Mouse (Mus musculus) cerebellum, postnatal 10 days (tissue): ENCODE data around the gene Tmem117.

Experiments used
- DNase-seq, 2 experiments: peaks; one replicate each; pipeline ENCODE4 v3.0.0; 2021; ENCODE audit warnings: mixed read lengths in 2 of 2

Tmem117 gene

DNA sequence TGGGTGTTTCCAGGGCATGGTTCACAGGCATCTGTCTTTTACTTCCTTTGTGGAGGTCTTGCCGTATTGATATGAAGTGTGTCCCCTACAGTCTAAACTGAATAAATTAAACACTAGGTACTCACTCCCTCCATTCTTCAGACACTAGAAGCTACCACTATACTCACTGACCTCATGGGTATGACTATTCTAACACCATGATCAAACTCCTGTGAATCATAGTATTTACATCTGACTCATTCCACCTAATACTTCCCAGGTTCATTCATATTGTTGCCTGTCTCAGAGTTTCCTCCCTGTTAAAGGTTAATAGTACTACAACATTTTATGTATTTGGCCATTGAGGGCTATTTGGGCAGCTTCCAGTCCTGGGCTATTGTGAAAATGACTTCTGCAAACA, 274.2 kb downstream of the Tmem117 start:
- no peak for DNase-seq

DNA sequence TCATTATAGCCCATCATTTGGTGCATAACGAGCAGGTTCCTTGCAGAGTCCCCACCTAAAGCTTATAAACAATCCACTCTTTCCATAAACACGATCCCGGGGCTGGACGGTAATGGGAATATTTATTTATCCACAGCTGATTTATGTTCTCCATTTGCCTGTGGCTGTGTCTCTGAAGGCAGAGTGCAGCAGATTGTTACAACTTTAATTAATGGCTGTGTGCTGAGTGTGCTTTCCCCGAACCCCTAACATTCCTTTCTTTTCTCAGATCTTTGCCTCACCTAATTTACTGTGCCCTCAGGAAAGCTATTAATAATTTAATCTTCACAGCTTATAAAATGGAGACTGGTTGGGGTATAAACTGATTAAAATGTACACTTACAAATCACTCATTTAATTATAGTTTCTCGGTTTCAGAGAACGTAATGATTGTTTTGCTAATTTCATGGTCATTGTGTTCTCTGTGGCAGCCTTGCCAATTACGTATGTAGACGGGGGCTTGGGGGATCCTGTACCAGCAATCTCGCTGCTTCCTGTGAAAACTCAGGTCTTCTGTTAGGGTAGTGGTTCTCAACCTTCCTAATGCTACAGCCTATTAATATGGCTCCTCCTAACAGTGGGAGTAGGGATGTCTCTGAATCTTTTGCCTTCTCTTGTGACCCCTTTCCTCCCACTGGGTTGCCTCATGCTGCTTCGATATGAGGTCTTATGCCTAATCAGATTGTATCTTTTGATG, 275.8 kb downstream of the Tmem117 start:
- no peak for DNase-seq

DNA sequence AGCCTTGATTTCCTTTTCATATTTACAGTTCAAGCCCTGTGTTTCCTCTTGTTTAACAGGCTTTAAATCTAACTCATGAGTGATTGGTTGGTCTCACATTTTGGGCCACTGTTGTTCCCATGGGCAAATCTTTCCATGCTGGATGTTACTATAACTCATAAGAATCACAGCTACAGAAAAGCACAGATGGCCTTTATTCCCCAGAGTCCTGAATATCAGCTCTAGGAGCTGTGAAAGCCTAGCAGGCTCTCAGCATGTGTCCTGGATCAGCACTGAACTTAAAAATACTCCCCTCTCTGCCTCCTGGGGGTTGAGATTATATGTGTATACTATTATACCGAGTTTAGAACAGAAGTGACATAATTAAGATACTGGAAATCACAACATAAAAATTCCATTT, 292.6 kb downstream of the Tmem117 start:
- DNase-seq = no peak

DNA sequence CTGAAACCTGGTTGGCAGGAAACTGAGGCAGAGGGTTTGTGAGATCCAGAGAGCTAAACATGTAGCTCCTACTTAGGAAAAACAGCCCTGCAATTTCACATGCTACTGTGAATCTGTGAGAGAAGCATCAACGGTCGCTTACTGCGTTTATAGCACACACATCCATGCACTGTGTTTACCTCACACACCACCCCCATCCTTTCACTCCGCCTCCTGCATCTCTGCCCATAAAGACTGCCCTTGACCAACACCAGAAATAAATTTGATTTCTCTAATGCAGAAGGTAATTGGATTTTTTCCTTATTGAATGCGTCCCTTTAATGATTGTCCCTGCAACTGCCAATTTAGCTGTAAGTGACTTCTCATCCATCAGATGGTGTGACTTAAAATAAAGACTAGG, 299.0 kb downstream of the Tmem117 start:
- DNase-seq = no peak

DNA sequence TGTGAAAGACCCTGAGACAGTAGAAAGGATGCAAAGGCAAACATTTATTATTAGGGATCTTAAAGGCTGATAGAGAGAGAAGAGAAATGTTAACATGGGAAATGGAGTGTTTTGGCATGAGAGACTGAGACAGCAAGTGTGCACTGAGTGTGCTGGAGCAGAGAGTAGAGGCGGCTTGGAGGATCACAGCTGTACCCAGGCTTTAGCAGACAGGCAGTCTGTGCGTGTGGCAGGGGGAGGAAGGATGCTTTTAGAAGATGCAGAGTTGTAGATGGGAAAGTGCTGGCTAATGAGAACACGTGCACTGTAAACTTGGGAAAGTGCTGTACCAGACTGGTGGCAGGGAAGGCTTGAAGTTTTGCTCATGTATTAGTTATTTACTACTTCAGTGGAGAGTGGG, 301.7 kb downstream of the Tmem117 start:
- peak; percentile 13 to 30 for DNase-seq

DNA sequence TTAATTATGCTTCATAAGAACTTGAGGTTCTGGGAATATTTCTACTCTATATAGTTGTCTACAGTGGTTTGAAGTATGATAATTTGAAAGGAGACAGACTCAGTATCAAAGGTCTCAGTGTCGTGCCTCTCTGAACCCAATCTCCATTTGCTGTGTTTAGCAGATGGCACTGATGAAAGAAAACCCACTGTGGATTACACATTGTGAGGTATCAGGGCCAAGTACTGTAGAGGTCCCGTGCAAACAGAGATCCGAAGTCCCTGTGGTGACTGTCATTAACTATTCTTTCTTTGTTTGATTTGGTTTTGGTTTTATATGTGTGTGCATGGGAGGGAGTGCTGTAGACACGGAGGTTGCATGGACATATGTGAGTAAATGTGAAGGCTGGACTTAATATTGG, 304.0 kb downstream of the Tmem117 start:
- peak in 1 of 2 experiments; percentile 12 for DNase-seq

DNA sequence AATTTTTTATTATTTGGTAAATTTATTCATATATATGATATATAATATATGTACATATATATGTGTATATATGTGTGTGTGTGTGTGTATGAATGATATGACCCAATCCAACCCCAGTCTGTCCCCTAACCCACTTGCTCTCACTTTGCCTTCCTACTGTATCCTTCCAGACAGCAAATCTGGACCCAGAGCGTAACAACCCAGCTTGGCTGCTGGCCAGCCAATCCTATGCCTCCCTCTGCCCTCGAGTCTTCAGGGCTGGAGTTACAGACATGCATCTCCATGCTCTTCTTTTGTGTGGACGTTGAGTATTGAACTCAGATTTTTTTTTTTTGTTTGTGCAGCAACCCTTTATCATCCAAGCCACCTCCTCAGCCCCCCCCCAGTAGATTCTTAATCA, 304.4 kb downstream of the Tmem117 start:
- DNase-seq = peak; percentile 73 to 74

DNA sequence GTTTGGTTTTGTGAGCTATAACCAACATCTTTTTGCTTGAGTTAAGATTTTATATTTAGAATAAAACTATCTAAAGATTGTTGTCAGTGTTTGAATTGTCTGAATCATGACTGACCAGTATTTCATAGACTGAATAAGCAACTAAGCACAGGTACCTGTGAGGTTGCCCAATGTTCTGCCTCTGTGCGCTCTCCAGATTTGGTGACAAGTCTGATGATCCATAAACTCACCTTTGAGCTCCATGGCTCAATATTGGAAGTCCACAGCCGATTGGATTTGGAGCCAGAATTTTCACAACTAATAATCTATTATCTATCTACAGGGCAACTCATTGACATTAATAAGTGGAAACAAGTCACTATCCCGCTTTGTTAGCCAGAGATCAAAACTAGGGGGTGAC, 312.9 kb downstream of the Tmem117 start:
- no peak for DNase-seq

DNA sequence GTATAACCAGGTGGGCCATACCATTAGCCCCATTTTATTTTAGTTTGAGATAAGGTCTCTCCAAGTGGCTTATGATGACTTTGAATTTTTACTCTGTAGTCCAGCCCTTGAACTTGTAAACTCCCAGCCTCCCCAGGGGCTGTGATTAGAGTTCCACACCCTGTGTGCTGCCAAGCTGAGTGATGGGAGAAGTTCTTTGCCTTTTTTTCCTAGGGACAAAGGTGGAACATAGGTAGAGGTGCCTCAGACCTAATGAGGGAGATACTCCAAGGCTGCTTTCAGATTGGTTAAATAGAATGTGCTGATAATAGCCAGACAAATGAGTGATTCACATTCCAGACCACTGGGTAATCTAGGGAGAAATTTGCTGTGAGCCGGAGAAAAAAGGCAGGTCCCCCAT, 313.4 kb downstream of the Tmem117 start:
- no peak for DNase-seq

DNA sequence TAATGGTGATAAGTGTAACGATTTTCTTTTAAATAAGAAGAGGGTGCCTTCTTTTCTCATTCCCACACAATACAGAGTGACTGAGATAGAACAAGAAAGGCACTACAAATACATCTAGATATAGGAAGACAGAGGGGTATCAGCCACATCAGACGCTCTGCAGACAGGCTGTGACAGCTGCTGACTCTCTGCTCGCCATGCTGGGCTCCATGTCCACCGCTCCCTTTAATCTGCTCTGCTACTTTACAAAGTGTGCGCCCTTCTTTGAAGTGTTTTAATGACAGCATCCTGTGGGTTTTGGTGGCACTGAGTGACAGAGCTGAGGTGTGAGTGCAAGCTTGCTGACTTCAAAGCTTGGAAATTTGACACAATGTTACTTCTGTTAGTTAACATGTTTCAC, 314.9 kb downstream of the Tmem117 start:
- no peak for DNase-seq

DNA sequence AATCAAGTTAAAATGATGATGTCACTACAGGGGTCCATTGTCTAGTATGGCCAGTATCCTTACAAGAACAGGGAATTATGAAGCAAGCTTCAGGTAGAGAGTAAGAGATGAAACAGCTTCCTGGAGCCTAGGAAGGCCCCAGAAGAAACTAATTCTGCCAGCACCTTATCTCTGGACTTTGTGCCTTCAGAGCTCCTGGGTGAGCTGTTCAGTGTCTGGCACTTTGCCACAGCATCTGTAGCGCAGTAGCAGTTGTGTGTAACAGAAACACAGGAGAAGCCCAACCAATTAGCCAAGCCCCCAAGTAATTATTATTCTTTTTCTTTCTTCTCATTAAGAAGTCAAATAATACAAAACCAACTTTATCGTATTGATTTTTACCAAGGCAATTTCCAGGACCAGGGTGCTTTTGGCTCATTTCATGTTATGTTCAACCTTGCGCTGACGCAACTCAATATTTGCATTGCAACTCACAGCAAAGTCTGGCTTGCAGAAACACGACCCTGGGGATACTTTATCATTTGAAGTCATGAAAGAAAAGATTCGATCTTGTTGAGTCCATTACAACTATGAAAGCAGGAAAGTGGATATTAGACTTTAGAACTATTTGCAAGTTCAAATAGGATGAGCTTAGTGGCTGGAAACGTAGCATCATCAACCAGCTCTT, 322.5 kb downstream of the Tmem117 start:
- no peak for DNase-seq

DNA sequence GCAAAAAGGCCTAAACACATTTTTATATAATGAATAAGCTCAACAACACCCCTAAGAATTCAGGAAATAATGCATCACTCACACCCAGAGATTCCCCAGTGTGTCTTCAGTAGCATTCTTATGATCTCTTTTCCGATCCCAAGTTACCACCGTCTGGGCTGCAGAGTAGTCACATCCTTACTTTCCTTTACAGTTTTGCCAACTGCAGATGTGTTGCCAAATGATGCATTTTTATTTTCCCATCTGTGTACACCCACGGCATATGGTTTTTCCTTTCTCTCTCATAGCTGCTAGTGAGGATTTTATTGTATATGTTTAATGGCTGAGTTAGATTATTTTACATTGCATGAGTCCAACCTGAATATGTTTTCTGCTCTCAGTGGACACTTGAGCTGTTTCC, 327.7 kb downstream of the Tmem117 start:
- DNase-seq = no peak

DNA sequence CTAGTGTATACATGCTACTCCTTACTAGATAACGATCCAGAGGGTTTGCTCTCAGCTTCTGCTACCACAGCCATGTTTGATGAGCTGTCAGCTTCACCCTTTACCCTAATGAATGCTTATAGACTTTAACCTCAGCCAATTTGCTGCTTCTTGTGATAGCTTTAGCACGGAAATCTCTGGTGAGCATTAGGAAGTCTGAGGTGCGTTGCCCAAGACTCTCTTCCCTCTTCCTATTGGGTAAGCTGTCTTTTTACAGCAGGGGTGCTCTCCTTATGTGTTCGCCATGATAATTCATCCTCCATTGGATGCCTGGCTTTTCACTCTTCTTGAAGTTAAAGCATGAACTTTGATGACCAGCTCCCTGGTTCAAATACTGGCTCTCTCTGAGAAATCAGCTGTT, 328.2 kb downstream of the Tmem117 start:
- no peak for DNase-seq

DNA sequence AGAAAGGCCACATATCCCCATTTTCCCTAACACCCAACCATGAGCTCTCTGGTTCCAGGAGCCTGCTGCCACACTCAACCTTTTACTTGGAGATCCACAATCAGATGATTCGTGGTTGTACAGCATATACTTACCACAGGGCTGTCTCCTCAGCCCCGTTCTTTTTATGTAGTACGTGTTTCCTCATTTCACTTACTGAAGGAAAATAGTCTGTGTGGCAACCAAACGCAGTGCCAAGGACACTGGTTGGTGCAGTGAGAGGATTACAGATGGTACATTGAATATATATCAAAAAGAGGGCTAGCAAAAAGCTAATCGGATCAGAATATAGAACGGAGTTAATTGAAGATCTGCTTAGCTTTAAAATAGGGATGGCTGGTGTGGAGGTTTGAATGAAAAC, 338.0 kb downstream of the Tmem117 start:
- no peak for DNase-seq

DNA sequence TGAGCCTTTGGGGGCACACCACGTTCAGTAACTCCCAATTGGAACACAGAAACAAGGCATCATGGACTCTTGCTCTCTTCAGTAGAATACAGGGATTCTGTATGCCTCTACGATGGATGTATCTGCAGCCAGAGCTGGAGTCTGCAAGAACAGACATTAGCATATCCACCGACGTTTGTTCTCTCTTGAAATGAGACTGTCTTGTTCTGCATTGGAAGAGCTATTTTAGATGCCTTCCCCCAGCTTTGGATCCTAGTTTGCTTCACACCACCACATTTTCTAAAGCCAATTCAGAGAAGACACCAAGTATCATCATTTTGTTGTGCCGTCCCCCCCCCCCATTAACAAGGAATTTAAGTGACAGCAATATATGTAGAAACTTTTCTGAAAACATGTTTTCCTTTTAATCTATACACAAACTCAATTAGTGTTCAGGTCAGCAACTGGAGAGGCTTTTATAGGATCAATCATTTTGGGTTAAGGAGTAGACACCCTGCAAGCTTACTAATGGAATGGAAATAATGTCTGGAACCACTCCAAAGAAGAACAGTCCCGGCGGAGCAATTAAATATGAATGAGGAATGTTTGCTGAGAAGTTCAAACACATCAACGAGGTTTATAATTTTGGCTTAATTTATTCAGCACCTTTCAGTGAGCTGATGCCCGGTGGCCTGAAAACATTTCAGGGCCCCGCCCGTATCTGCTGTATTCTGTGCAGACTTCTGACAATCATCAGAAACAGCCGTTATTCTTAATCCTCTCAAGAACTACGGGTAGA, 339.6 kb downstream of the Tmem117 start:
- DNase-seq = no peak

DNA sequence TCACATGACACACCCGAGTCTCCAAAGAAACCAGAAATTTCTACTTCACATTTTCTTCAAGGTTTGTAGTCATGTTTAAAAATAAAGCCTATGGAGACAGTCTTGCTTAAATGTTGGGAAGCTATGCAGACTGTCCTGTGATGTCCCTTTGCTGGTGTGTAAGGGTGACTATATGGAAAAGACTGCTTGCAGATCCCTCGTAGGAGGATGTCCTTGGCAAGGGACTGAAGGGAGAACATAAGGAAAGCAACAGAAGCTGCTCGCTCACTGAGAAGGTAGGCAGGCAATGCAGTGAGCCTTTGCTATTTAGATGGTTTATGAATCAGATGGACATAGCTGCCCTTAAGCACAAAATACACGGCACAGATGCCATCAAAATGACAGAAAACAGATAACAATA, 352.8 kb downstream of the Tmem117 start:
- no peak for DNase-seq

DNA sequence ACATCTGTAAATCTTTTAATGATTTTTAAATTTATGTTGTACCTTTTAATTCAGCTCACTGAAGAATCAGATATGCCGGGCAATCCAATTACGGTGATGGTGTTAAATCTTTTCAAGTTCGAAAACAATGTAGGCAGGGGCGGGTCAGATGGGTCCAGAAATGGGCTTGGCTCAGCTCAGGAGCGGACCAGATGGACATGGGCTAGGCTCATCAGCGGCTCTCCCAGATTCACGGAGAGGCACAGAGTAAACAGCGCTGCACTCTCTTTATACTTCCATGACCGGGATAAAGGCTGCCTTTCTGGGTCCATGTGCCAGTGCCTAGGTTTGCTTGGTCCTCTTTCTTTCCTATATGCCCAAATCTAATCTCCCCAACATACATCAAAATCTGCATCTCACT, 366.3 kb downstream of the Tmem117 start:
- DNase-seq = peak; percentile 69 to 72

DNA sequence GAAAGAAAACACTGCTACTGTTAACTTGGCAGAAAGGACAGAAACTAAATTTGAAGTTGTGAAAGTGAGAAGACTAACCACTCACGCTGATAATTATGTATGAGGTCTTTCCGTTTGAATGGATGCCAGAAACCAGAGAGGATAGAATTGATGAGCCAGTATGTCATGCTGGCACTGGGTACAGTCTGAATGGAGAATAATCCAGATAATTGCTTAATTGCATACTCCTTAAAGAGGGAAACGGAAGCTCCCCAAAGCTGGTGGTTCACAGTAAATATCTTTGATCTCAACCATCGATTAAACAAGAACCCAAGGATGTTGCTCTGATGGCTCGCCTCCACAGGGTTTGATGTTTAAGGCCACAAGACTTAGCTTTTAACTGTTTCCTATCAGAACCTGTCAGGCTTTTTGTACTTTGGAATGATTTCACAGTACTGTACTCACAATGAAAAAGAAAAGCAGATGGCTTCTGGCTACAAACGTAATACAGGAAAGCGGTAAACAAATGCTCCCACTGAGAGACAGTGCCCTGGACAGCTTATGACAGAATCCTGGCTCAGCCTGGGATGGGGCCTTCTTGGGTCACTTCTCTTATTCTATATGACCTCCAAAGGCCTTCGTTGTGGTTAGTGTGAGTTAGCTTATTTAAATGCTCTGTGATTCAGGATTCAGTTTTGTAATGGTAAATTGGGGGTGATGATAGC, 376.2 kb downstream of the Tmem117 start:
- DNase-seq = peak; percentile 58 to 67

DNA sequence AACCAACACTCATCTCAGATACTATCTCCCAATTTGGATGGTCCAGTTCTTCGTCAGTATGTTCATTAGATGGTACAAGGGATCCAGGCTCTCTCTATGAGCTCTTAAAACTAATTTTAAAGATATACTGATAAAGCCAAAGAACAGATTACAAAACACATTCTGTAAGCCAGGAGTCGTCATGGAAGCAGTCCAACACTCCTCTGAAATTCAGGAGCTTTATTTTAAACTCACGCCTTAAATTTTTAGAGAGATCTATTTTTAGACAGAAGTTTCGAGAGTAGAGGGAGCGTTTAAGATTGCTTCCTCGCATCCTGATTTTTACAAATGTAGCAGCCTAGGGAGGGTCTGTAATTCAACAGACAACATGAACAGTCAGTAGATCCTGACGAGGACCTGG, 393.2 kb downstream of the Tmem117 start:
- DNase-seq = no peak

DNA sequence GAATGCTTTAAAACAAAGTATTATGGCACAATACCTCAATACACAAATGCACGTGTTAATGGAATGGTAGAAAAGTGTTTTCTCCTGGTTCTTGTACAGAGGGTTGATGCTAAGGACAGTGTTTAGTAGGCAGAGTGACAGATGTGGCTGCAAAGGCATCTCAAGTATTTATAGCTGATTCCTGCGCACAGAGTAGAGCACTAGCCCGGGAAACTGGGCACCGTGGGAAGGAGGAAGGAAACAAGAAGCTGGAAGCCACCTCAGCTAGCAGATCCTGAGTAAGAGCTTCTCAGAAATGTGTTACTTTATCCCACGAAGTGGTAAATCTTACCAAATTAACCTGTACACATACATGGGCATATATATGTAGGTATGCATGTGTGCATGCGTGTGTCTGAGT, 395.4 kb downstream of the Tmem117 start:
- no peak for DNase-seq

DNA sequence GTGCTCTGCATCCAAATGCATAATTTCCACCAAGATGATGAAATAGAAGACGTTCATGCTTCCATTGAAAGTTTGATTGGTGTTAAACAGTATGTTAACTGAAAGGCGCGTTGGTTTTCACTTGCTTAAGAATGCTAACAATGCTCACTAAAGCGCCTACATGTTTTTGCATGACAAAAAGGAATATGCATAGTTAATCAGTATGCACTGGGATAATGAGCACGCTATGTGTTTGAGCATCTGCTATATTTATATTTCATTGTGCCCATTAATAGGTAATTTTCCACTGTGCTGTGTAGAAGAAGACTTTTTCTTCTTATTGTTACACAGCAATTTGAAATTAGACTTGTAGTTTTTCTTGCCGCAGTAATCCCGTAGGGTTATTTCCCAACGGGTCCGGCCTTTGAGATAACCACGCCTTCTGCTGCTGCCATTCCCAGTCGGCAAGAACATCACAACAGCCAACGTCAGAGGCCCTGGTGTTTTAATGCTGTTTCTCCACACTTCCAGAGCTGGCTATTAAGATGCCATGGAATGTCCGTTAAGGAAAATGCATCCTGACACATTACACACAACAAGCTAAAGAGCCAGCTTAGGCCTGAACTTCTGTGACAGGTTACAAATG, 399.9 kb downstream of the Tmem117 start:
- DNase-seq = no peak

DNA sequence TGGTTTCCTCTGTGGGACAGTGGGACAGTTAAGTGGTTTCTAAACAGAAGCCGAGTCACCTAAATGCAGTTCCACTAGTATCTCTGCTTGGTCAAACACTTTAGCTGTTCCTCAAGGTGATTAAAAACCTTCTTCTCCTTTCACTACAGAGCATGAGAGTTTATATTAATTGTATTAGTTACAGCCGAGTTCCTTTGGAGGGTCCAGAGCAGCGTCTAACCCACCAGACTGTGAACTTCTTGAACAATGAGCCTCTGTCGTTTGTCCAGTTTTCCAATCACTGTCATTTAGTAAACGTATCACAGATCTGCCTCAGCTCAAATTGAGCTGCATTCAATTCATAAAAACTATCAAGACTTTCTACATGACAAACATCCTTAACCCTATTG, 400.4 kb downstream of the Tmem117 start:
- no peak for DNase-seq

DNA sequence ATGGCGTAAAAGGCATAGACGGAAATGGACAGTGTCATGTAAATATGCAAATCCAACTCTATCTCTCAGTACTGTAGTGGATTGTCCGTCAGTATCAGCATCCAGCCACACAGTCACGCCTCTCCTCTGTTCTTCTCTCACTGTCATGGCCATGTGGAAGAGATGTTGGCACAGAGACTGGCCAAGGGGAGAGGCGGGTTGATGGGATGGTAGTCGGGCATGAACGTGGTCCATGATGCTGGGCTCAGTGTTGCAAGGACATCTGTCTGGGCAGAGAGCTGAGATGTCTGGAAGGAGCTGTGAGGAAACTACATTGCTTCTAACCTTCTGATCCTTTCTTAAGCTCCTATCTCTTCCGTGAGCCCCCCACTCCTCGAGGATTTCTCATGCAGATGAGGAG, 413.4 kb downstream of the Tmem117 start:
- DNase-seq = peak; percentile 58 to 67
